8 mouse cellular contexts compared by ENCODE assay signal in genomic region chr10:128908778-128909448, GRCm38 (mm10). TPM values are rescaled to one million over a fixed set of nuclear protein-coding genes. Genes with fewer than 3 reads are reported as not detected.
DNase-seq lines count a peak whose midpoint lies in the region; ATAC-seq and TF ChIP-seq lines count a peak whose summit lies in the region.

No protein-coding gene starts in this region.

- H3ac ChIP-seq in myocyte (ENCODE audit: control insufficient read depth, insufficient read length): peak overlapping the region; percentile 90

- H3K4me1 ChIP-seq in heart, embryonic 14.5 days (ENCODE audit: control insufficient read depth in 2 of 2, insufficient read depth in 2 of 2, low read length in 2 of 2): peaks cover 11 to 27% of the 10 kb centered on the region in 2 experiments
- peaks cover 16% of the 10 kb centered on the region for H3K4me1 ChIP-seq in forebrain, embryonic 13.5 days

- H3K4me2 ChIP-seq in heart, embryonic 14.5 days (ENCODE audit: low read length): peak overlapping the region; percentile 80
- peak overlapping the region; percentile 83 for H3K4me2 ChIP-seq in forebrain, embryonic 13.5 days
- peak overlapping the region; percentile 84 for H3K4me2 ChIP-seq in myocyte (ENCODE audit: low read depth)

- ATAC-seq in heart, embryonic 14.5 days (ENCODE audit: insufficient number of reproducible peaks, insufficient read depth, low FRiP score, low read depth): no peak
- ATAC-seq in forebrain, embryonic 13.5 days: no peak

- 64% methylated on average over 13 of the region's 13 CpGs for WGBS in heart, embryonic 14.5 days
- WGBS in forebrain, embryonic 13.5 days: 53% methylated on average over 13 of the region's 13 CpGs

- DNase-seq in heart, postnatal 14 days: no peak
- peak; percentile 58 for DNase-seq in kidney, postnatal 10 days
- no peak for DNase-seq in gastrocnemius, postnatal 10 days
- DNase-seq in spleen, postnatal 10 days (ENCODE audit: low spot score in 2 of 2): no peak
- DNase-seq in left cerebral cortex, postnatal 4 days: no peak

- no peak for TF ChIP-seq POLR2A in myocyte (IDR thresholded peaks at IDR 0.05; ENCODE audit: insufficient read length, low read depth)

- peak overlapping the region; percentile 82 to 94 for H3K27ac ChIP-seq in heart, embryonic 14.5 days (replicated peaks in 1 of 2; ENCODE audit: control insufficient read depth in 1 of 2, insufficient read depth in 1 of 2, low read depth in 2 of 2, low read length in 2 of 2)
- H3K27ac ChIP-seq in forebrain, embryonic 13.5 days: no peak overlapping the region

- no peaks in the 10 kb centered on the region for H3K9me3 ChIP-seq in heart, embryonic 14.5 days (ENCODE audit: control insufficient read depth, low read length)
- H3K9me3 ChIP-seq in forebrain, embryonic 13.5 days (replicated peaks): no peaks in the 10 kb centered on the region

- intact Hi-C loops in heart, postnatal 14 days (cut with DNase I): no loop called here
- intact Hi-C loops in left cerebral cortex, postnatal 4 days (cut with DNase I): no loop called here

- peak overlapping the region; percentile 92 for H3K4me3 ChIP-seq in heart, embryonic 14.5 days (ENCODE audit: control insufficient read depth in 1 of 2, insufficient read depth in 1 of 2, low read depth in 1 of 2, low read length in 2 of 2)
- peak overlapping the region; percentile 74 for H3K4me3 ChIP-seq in forebrain, embryonic 13.5 days
- peak overlapping the region; percentile 96 for H3K4me3 ChIP-seq in myocyte

- H3K9ac ChIP-seq in heart, embryonic 14.5 days (ENCODE audit: low read length): peak overlapping the region; percentile 99
- H3K9ac ChIP-seq in forebrain, embryonic 13.5 days: 0 out of 2 replicates have a peak overlapping the region, but pooled peaks have one; percentile 82

- H3K36me3 ChIP-seq in heart, embryonic 14.5 days (ENCODE audit: control insufficient read depth, insufficient read depth, low read length): peaks cover 26% of the 10 kb centered on the region
- peaks cover 1% of the 10 kb centered on the region; the same call in 1 of the 2 replicates for H3K36me3 ChIP-seq in forebrain, embryonic 13.5 days (ENCODE audit: poor library complexity, severe bottlenecking)
- peaks cover 26% of the 10 kb centered on the region for H3K36me3 ChIP-seq in myocyte (ENCODE audit: control insufficient read depth, insufficient read depth)

- peaks cover 46% of the 10 kb centered on the region for H3K79me2 ChIP-seq in myocyte (ENCODE audit: control insufficient read depth, insufficient read depth)

- no peaks in the 10 kb centered on the region for H3K27me3 ChIP-seq in heart, embryonic 14.5 days (ENCODE audit: control insufficient read depth, insufficient read depth, low read length)
- peaks cover 5% of the 10 kb centered on the region; the same call in 1 of the 2 replicates for H3K27me3 ChIP-seq in forebrain, embryonic 13.5 days
- H3K27me3 ChIP-seq in myocyte (ENCODE audit: control insufficient read depth, insufficient read depth, insufficient read length): no peaks in the 10 kb centered on the region

TF ChIP-seq in myocyte, 11 proteins besides CTCF, POLR2A, EP300 and RAD21:
- no peak for TF ChIP-seq TCF3 (IDR thresholded peaks at IDR 0.05; ENCODE audit: insufficient read length, low read depth)
- TF ChIP-seq E2F4 (IDR thresholded peaks at IDR 0.05; ENCODE audit: insufficient read depth): no peak
- no peak for TF ChIP-seq USF1 (IDR thresholded peaks at IDR 0.05; ENCODE audit: low read depth)
- no peak for TF ChIP-seq MYOG (IDR thresholded peaks at IDR 0.05; ENCODE audit: control insufficient read depth in 1 of 3, insufficient read depth in 1 of 3, insufficient read length in 2 of 3, low read depth in 2 of 3)
- no peak for TF ChIP-seq CEBPB (IDR thresholded peaks at IDR 0.05; ENCODE audit: insufficient read depth, poor library complexity, severe bottlenecking)
- TF ChIP-seq SRF (IDR thresholded peaks at IDR 0.05; ENCODE audit: control insufficient read depth, insufficient read length, low read depth): no peak
- TF ChIP-seq MYOD1 (IDR thresholded peaks at IDR 0.05; ENCODE audit: control insufficient read depth in 1 of 3, insufficient read length in 2 of 3, low read depth in 2 of 3): no peak
- no peak for TF ChIP-seq MAX (IDR thresholded peaks at IDR 0.05; ENCODE audit: low read depth)
- TF ChIP-seq POLR2AphosphoS2 (IDR thresholded peaks at IDR 0.05; ENCODE audit: insufficient read length, low read depth): no peak
- no peak for TF ChIP-seq TCF12 (IDR thresholded peaks at IDR 0.05; ENCODE audit: insufficient read depth, poor library complexity, severe bottlenecking)
- no peak for TF ChIP-seq REST (IDR thresholded peaks at IDR 0.05; ENCODE audit: insufficient read depth, insufficient read length)
TF ChIP-seq in myocyte: peak in this region for 0.

RNA-seq across cellular contexts. Expression of gene Cd63, which starts 8.1 kb away (rescaled TPM):
- 363 and 394 TPM in 2 replicates for polyA plus RNA-seq in heart, embryonic 14.5 days (2014; fragmentation: Nextera tagmentation; extraction: Ambion mirVana)
- 100 to 1,000 TPM; 127 to 131 TPM for total RNA-seq in heart, postnatal 14 days (2021)
- 127 and 130 TPM in 2 replicates for polyA plus RNA-seq in forebrain, embryonic 13.5 days (2015; fragmentation: Nextera tagmentation; extraction: Ambion mirVana)
- 2,403 TPM for polyA plus RNA-seq in myocyte (2012; fragmentation: generic; extraction: Trizol)
- total RNA-seq in gastrocnemius, postnatal 10 days (2021): 100 to 1,000 TPM; 198 to 258 TPM
- total RNA-seq in left cerebral cortex, postnatal 4 days (2021): 10 to 100 TPM; 52.7 to 64.3 TPM

RNA-seq across cellular contexts. Expression of gene Rdh5, which starts 13.8 kb away (rescaled TPM):
- polyA plus RNA-seq in heart, embryonic 14.5 days (2014; fragmentation: Nextera tagmentation; extraction: Ambion mirVana): 7.7 and 11.5 TPM in 2 replicates
- 1 to 10 TPM; 8.6 to 9.5 TPM for total RNA-seq in heart, postnatal 14 days (2021)
- 10.7 and 16.0 TPM in 2 replicates for polyA plus RNA-seq in forebrain, embryonic 13.5 days (2015; fragmentation: Nextera tagmentation; extraction: Ambion mirVana)
- 63.3 TPM for polyA plus RNA-seq in myocyte (2012; fragmentation: generic; extraction: Trizol)
- 10 to 100 TPM in 1 of 2 experiments, 1 to 10 TPM in 1; 8.2 to 12.5 TPM for total RNA-seq in gastrocnemius, postnatal 10 days (2021)
- 1 to 10 TPM; 5.4 to 6.1 TPM for total RNA-seq in left cerebral cortex, postnatal 4 days (2021)

RNA-seq across cellular contexts. Expression of gene Bloc1s1, which starts 14.9 kb away (rescaled TPM):
- 239 and 251 TPM in 2 replicates for polyA plus RNA-seq in heart, embryonic 14.5 days (2014; fragmentation: Nextera tagmentation; extraction: Ambion mirVana)
- 100 to 1,000 TPM; 177 to 183 TPM for total RNA-seq in heart, postnatal 14 days (2021)
- 241 and 243 TPM in 2 replicates for polyA plus RNA-seq in forebrain, embryonic 13.5 days (2015; fragmentation: Nextera tagmentation; extraction: Ambion mirVana)
- 238 TPM for polyA plus RNA-seq in myocyte (2012; fragmentation: generic; extraction: Trizol)
- total RNA-seq in gastrocnemius, postnatal 10 days (2021): 100 to 1,000 TPM; 201 to 210 TPM
- 10 to 100 TPM; 90.7 to 91.9 TPM for total RNA-seq in left cerebral cortex, postnatal 4 days (2021)

RNA-seq across cellular contexts. Expression of gene Gdf11, which starts 17.4 kb away (rescaled TPM):
- polyA plus RNA-seq in heart, embryonic 14.5 days (2014; fragmentation: Nextera tagmentation; extraction: Ambion mirVana): 2.3 and 3.4 TPM in 2 replicates
- 1 to 10 TPM; 2.8 TPM for total RNA-seq in heart, postnatal 14 days (2021)
- 8.9 and 9.0 TPM in 2 replicates for polyA plus RNA-seq in forebrain, embryonic 13.5 days (2015; fragmentation: Nextera tagmentation; extraction: Ambion mirVana)
- 17.9 TPM for polyA plus RNA-seq in myocyte (2012; fragmentation: generic; extraction: Trizol)
- 1 to 10 TPM; 8.2 to 9.5 TPM for total RNA-seq in gastrocnemius, postnatal 10 days (2021)
- 10 to 100 TPM; 18.8 to 20.1 TPM for total RNA-seq in left cerebral cortex, postnatal 4 days (2021)

RNA-seq across cellular contexts. Expression of gene Itga7, which starts 24.7 kb away (rescaled TPM):
- polyA plus RNA-seq in heart, embryonic 14.5 days (2014; fragmentation: Nextera tagmentation; extraction: Ambion mirVana): 3.7 and 3.9 TPM in 2 replicates
- total RNA-seq in heart, postnatal 14 days (2021): 100 to 1,000 TPM; 163 to 167 TPM
- 0.63 and 0.83 TPM in 2 replicates for polyA plus RNA-seq in forebrain, embryonic 13.5 days (2015; fragmentation: Nextera tagmentation; extraction: Ambion mirVana)
- 635 TPM for polyA plus RNA-seq in myocyte (2012; fragmentation: generic; extraction: Trizol)
- 100 to 1,000 TPM; 125 to 127 TPM for total RNA-seq in gastrocnemius, postnatal 10 days (2021)
- 1 to 10 TPM; 8.9 to 9.1 TPM for total RNA-seq in left cerebral cortex, postnatal 4 days (2021)
